Mouse (Mus musculus): ENCODE results near the gene Gtf3a. TPM values are rescaled to one million over a fixed set of nuclear protein-coding genes. Genes with fewer than 3 reads are reported as not detected.

Gene Gtf3a
- polyA plus RNA-seq, 1 experiment from 2014 or later = 64.9 TPM

GRCm38 (mm10) chr5:146955651-146956050 is 7.2 kb downstream of the Gtf3a start:
- H3K9me3 ChIP-seq (ENCODE audit: control insufficient read depth) = no peaks in the 10 kb centered on the region
- ATAC-seq = no peak
- TF ChIP-seq CTCF (IDR thresholded peaks at IDR 0.05; ENCODE audit: low read depth) = no peak

GRCm38 (mm10) chr5:146956678-146957077 is 8.2 kb downstream of the Gtf3a start:
- Histone ChIP-seq H3K36me3 (ENCODE audit: control insufficient read depth, insufficient read depth) (peaks cover 82% of the 10 kb centered on the region), H3K27ac (ENCODE audit: low read depth, low read length) (no peak overlapping the region), H3K27me3 (replicated peaks; ENCODE audit: control insufficient read depth, insufficient read depth, low read length) (no peaks in the 10 kb centered on the region), H3K4me3 (ENCODE audit: low read depth, low read length) (no peak overlapping the region), H3K4me1 (replicated peaks; ENCODE audit: control insufficient read depth, insufficient read depth, low read length) (no peaks in the 10 kb centered on the region), H3K4me2 (replicated peaks; ENCODE audit: low read depth) (no peak overlapping the region), H3K9ac (ENCODE audit: low read depth, low read length) (no peak overlapping the region), H3K9me3 (ENCODE audit: control insufficient read depth) (no peaks in the 10 kb centered on the region)
- ATAC-seq = no peak
- no peak for TF ChIP-seq CTCF (IDR thresholded peaks at IDR 0.05; ENCODE audit: low read depth)
- WGBS = 87% methylated on average over 18 of the region's 18 CpGs

More at GRCm38 (mm10) chr5:146955651-146956050, 7.2 kb downstream of the Gtf3a start:
- Histone ChIP-seq H3K27ac (ENCODE audit: low read depth, low read length) (no peak overlapping the region), H3K4me1 (replicated peaks; ENCODE audit: control insufficient read depth, insufficient read depth, low read length) (no peaks in the 10 kb centered on the region), H3K4me3 (ENCODE audit: low read depth, low read length) (no peak overlapping the region), H3K36me3 (ENCODE audit: control insufficient read depth, insufficient read depth) (peaks cover 86% of the 10 kb centered on the region), H3K4me2 (replicated peaks; ENCODE audit: low read depth) (no peak overlapping the region), H3K9ac (ENCODE audit: low read depth, low read length) (no peak overlapping the region), H3K27me3 (replicated peaks; ENCODE audit: control insufficient read depth, insufficient read depth, low read length) (no peaks in the 10 kb centered on the region)
- WGBS = 78% methylated on average over 5 of the region's 5 CpGs

- Histone ChIP-seq H3K9ac (ENCODE audit: low read depth, low read length) (peak within 1 kb of the TSS; percentile 90), H3K27ac (ENCODE audit: low read depth, low read length) (peak within 1 kb of the TSS; percentile 60), H3K36me3 (ENCODE audit: control insufficient read depth, insufficient read depth) (peaks cover 19% of the 10 kb centered on the region), H3K4me2 (replicated peaks; ENCODE audit: low read depth) (peak within 1 kb of the TSS; percentile 75), H3K9me3 (ENCODE audit: control insufficient read depth) (no peaks in the 10 kb centered on the region), H3K4me1 (replicated peaks; ENCODE audit: control insufficient read depth, insufficient read depth, low read length) (peaks cover 5% of the 10 kb centered on the region; the same call in 1 of the 2 replicates), H3K4me3 (ENCODE audit: low read depth, low read length) (peak within 1 kb of the TSS; percentile 96), H3K27me3 (replicated peaks; ENCODE audit: control insufficient read depth, insufficient read depth, low read length) (no peaks in the 10 kb centered on the region)
- ATAC-seq = peak; percentile 91
- no peak for TF ChIP-seq CTCF (IDR thresholded peaks at IDR 0.05; ENCODE audit: low read depth)
- under 1% methylated on average over 46 of the region's 46 CpGs for WGBS
These were observed 14.9 kb downstream of the Gtf3a start, which contains the start of gene Mtif3 for GRCm38 (mm10) chr5:146963118-146963936. Gene Mtif3, minus strand, starts transcription at chr5:146963800.

GRCm38 (mm10) chr5:146963937-146964278 is 15.5 kb downstream of the Gtf3a start:
- Histone ChIP-seq H3K36me3 (ENCODE audit: control insufficient read depth, insufficient read depth) (peaks cover 13% of the 10 kb centered on the region), H3K27me3 (replicated peaks; ENCODE audit: control insufficient read depth, insufficient read depth, low read length) (no peaks in the 10 kb centered on the region), H3K9ac (ENCODE audit: low read depth, low read length) (peak overlapping the region; percentile 90), H3K4me1 (replicated peaks; ENCODE audit: control insufficient read depth, insufficient read depth, low read length) (peaks cover 5% of the 10 kb centered on the region; the same call in 1 of the 2 replicates), H3K9me3 (ENCODE audit: control insufficient read depth) (no peaks in the 10 kb centered on the region), H3K27ac (ENCODE audit: low read depth, low read length) (no peak overlapping the region), H3K4me2 (replicated peaks; ENCODE audit: low read depth) (peak overlapping the region; percentile 75), H3K4me3 (ENCODE audit: low read depth, low read length) (peak overlapping the region; percentile 96)
- TF ChIP-seq CTCF (IDR thresholded peaks at IDR 0.05; ENCODE audit: low read depth) = no peak
- 50% methylated on average over 8 of the region's 8 CpGs for WGBS
- ATAC-seq = peak; percentile 25; the same call in 1 of the 2 replicates

- Histone ChIP-seq H3K27me3 (replicated peaks; ENCODE audit: control insufficient read depth, insufficient read depth, low read length) (no peaks in the 10 kb centered on the region), H3K27ac (ENCODE audit: low read depth, low read length) (no peak overlapping the region), H3K4me2 (replicated peaks; ENCODE audit: low read depth) (no peak overlapping the region), H3K9ac (ENCODE audit: low read depth, low read length) (no peak overlapping the region), H3K4me3 (ENCODE audit: low read depth, low read length) (no peak overlapping the region), H3K36me3 (ENCODE audit: control insufficient read depth, insufficient read depth) (no peaks in the 10 kb centered on the region), H3K9me3 (ENCODE audit: control insufficient read depth) (no peaks in the 10 kb centered on the region), H3K4me1 (replicated peaks; ENCODE audit: control insufficient read depth, insufficient read depth, low read length) (no peaks in the 10 kb centered on the region)
- 78% methylated on average over 13 of the region's 13 CpGs for WGBS
- no peak for TF ChIP-seq CTCF (IDR thresholded peaks at IDR 0.05; ENCODE audit: low read depth)
- no peak for ATAC-seq
These were observed 20.4 kb downstream of the Gtf3a start for GRCm38 (mm10) chr5:146968695-146969393.

GRCm38 (mm10) chr5:146971776-146972561 is 23.5 kb downstream of the Gtf3a start:
- Histone ChIP-seq H3K9ac (ENCODE audit: low read depth, low read length) (no peak overlapping the region), H3K27me3 (replicated peaks; ENCODE audit: control insufficient read depth, insufficient read depth, low read length) (no peaks in the 10 kb centered on the region), H3K4me2 (replicated peaks; ENCODE audit: low read depth) (no peak overlapping the region), H3K4me1 (replicated peaks; ENCODE audit: control insufficient read depth, insufficient read depth, low read length) (no peaks in the 10 kb centered on the region), H3K36me3 (ENCODE audit: control insufficient read depth, insufficient read depth) (no peaks in the 10 kb centered on the region), H3K27ac (ENCODE audit: low read depth, low read length) (no peak overlapping the region), H3K4me3 (ENCODE audit: low read depth, low read length) (no peak overlapping the region), H3K9me3 (ENCODE audit: control insufficient read depth) (no peaks in the 10 kb centered on the region)
- no peak for ATAC-seq
- TF ChIP-seq CTCF (IDR thresholded peaks at IDR 0.05; ENCODE audit: low read depth) = no peak
- WGBS = 67% methylated on average over 10 of the region's 10 CpGs

All from intestine, postnatal 0 days (tissue).